Mouse (Mus musculus) forebrain, embryonic 13.5 days (tissue): ENCODE results near the gene Cys1. TPM values are rescaled to one million over a fixed set of nuclear protein-coding genes. Genes with fewer than 3 reads are reported as not detected.

ENCODE experiments used
- ATAC-seq: fragments of 200-750 bp; cut with Nextera tagmentation; 2 replicates; pipeline ENCODE4 v1.8.0; 2017
- H3K27ac ChIP-seq: fragments of 300-500 bp; sonication (generic); 2 replicates; pipeline ENCODE4 v1.5.1; 2015; ENCODE audit warnings: inconsistent platforms, mild to moderate bottlenecking, moderate library complexity
- H3K27me3 ChIP-seq: fragments of 300-500 bp; sonication (generic); 2 replicates; pipeline ENCODE4 v1.6.1; 2015; ENCODE audit warnings: mild to moderate bottlenecking, inconsistent platforms
- H3K36me3 ChIP-seq: fragments of 300-500 bp; sonication (generic); 2 replicates; pipeline ENCODE4 v1.6.1; 2015; ENCODE audit warnings: mild to moderate bottlenecking, inconsistent platforms; ENCODE audit not compliant: poor library complexity, severe bottlenecking
- H3K4me1 ChIP-seq: fragments of 300-500 bp; sonication (generic); 2 replicates; pipeline ENCODE4 v1.6.1; 2015; ENCODE audit warnings: inconsistent platforms
- H3K4me2 ChIP-seq: fragments of 300-500 bp; sonication (generic); 2 replicates; pipeline ENCODE4 v1.6.1; 2015; ENCODE audit warnings: inconsistent platforms, mild to moderate bottlenecking, moderate library complexity
- H3K4me3 ChIP-seq: fragments of 300-500 bp; sonication (generic); 2 replicates; pipeline ENCODE4 v1.5.1; 2015; ENCODE audit warnings: mild to moderate bottlenecking, inconsistent platforms
- H3K9ac ChIP-seq: fragments of 300-500 bp; sonication (generic); 2 replicates; pipeline ENCODE4 v1.6.1; 2015; ENCODE audit warnings: mild to moderate bottlenecking, inconsistent platforms
- H3K9me3 ChIP-seq: fragments of 300-500 bp; sonication (generic); replicated peaks from 2 replicates; pipeline ENCODE4 v1.6.1; 2016; ENCODE audit warnings: inconsistent platforms
- WGBS: fragments of 180-500 bp; shearing (Covaris S2); methylation state at CpG from one replicate; pipeline ENCODE4 v1.1.7; 2015; 5-methylcytosine and 5-hydroxymethylcytosine counted together
- polyA plus RNA-seq: library from polyadenylated mRNA; unstranded; fragments of >200 nt; fragmentation: Nextera tagmentation; extraction: Ambion mirVana; gene quantifications from 2 replicates; pipeline ENCODE4 v1.2.1, GENCODE M21; 2015

Gene Cys1
- polyA plus RNA-seq, 1 experiment from 2014 or later = 0.45 TPM

GRCm38 (mm10) chr12:24634648-24635047 lies 47.0 kb downstream of the Cys1 start:
- Histone ChIP-seq H3K36me3 (no peaks in the 10 kb centered on the region), H3K27me3 (no peaks in the 10 kb centered on the region), H3K4me3 (no peak overlapping the region), H3K27ac (no peak overlapping the region), H3K4me2 (no peak overlapping the region), H3K9me3 (no peaks in the 10 kb centered on the region), H3K9ac (no peak overlapping the region), H3K4me1 (no peaks in the 10 kb centered on the region)
- WGBS = 88% methylated on average over 3 of the region's 3 CpGs
- ATAC-seq = no peak

GRCm38 (mm10) chr12:24634212-24634611 lies 47.4 kb downstream of the Cys1 start:
- H3K4me1 ChIP-seq = no peaks in the 10 kb centered on the region
- no peak overlapping the region for H3K27ac ChIP-seq
- no peak overlapping the region for H3K4me2 ChIP-seq
- WGBS = 88% methylated on average over 4 of the region's 4 CpGs
- H3K9me3 ChIP-seq = no peaks in the 10 kb centered on the region
- H3K36me3 ChIP-seq = no peaks in the 10 kb centered on the region
- no peak for ATAC-seq
- H3K9ac ChIP-seq = no peak overlapping the region
- H3K27me3 ChIP-seq = no peaks in the 10 kb centered on the region
- H3K4me3 ChIP-seq = no peak overlapping the region

GRCm38 (mm10) chr12:24633753-24634191 lies 47.8 kb downstream of the Cys1 start:
- Histone ChIP-seq H3K27me3 (no peaks in the 10 kb centered on the region), H3K4me2 (no peak overlapping the region), H3K9me3 (no peaks in the 10 kb centered on the region), H3K4me1 (no peaks in the 10 kb centered on the region), H3K36me3 (no peaks in the 10 kb centered on the region), H3K9ac (no peak overlapping the region), H3K27ac (no peak overlapping the region), H3K4me3 (no peak overlapping the region)
- WGBS = 81% methylated on average over 1 of the region's 1 CpGs
- no peak for ATAC-seq

- WGBS = 64% methylated on average over 4 of the region's 4 CpGs
- Histone ChIP-seq H3K4me2 (no peak overlapping the region), H3K4me3 (no peak overlapping the region), H3K9me3 (no peaks in the 10 kb centered on the region), H3K27ac (no peak overlapping the region), H3K9ac (no peak overlapping the region), H3K27me3 (no peaks in the 10 kb centered on the region), H3K36me3 (no peaks in the 10 kb centered on the region), H3K4me1 (no peaks in the 10 kb centered on the region)
- no peak for ATAC-seq
Measured at GRCm38 (mm10) chr12:24632404-24632803, 49.2 kb downstream of the Cys1 start.

GRCm38 (mm10) chr12:24630220-24630619 lies 51.4 kb downstream of the Cys1 start:
- H3K4me1 ChIP-seq = no peaks in the 10 kb centered on the region
- ATAC-seq = no peak
- H3K9me3 ChIP-seq = no peaks in the 10 kb centered on the region
- no peak overlapping the region for H3K4me2 ChIP-seq
- H3K27me3 ChIP-seq = no peaks in the 10 kb centered on the region
- H3K27ac ChIP-seq = no peak overlapping the region
- no peak overlapping the region for H3K4me3 ChIP-seq
- WGBS = 91% methylated on average over 1 of the region's 1 CpGs
- H3K9ac ChIP-seq = no peak overlapping the region
- no peaks in the 10 kb centered on the region for H3K36me3 ChIP-seq

GRCm38 (mm10) chr12:24627215-24627614 lies 54.4 kb downstream of the Cys1 start:
- Histone ChIP-seq H3K4me1 (peaks cover 4% of the 10 kb centered on the region; the same call in 1 of the 2 replicates), H3K36me3 (no peaks in the 10 kb centered on the region), H3K27ac (no peak overlapping the region), H3K4me2 (no peak overlapping the region), H3K4me3 (no peak overlapping the region), H3K27me3 (no peaks in the 10 kb centered on the region), H3K9me3 (no peaks in the 10 kb centered on the region), H3K9ac (no peak overlapping the region)
- 63% methylated on average over 3 of the region's 3 CpGs for WGBS
- ATAC-seq = no peak

- H3K27me3 ChIP-seq = no peaks in the 10 kb centered on the region
- H3K36me3 ChIP-seq = no peaks in the 10 kb centered on the region
- no peaks in the 10 kb centered on the region for H3K9me3 ChIP-seq
- no peak overlapping the region for H3K4me3 ChIP-seq
- no peak overlapping the region for H3K9ac ChIP-seq
- no peak for ATAC-seq
- peaks cover 4% of the 10 kb centered on the region; the same call in 1 of the 2 replicates for H3K4me1 ChIP-seq
- WGBS = 91% methylated on average over 5 of the region's 5 CpGs
- no peak overlapping the region for H3K4me2 ChIP-seq
- H3K27ac ChIP-seq = no peak overlapping the region
Measured at GRCm38 (mm10) chr12:24626401-24626800, 55.2 kb downstream of the Cys1 start.

- no peak overlapping the region for H3K4me3 ChIP-seq
- no peak for ATAC-seq
- H3K4me2 ChIP-seq = no peak overlapping the region
- H3K9ac ChIP-seq = no peak overlapping the region
- H3K9me3 ChIP-seq = no peaks in the 10 kb centered on the region
- H3K36me3 ChIP-seq = no peaks in the 10 kb centered on the region
- peaks cover 4% of the 10 kb centered on the region; the same call in 1 of the 2 replicates for H3K4me1 ChIP-seq
- WGBS = 78% methylated on average over 12 of the region's 12 CpGs
- no peaks in the 10 kb centered on the region for H3K27me3 ChIP-seq
- no peak overlapping the region for H3K27ac ChIP-seq
Measured at GRCm38 (mm10) chr12:24623486-24624251, 57.9 kb downstream of the Cys1 start.

GRCm38 (mm10) chr12:24619436-24619835 lies 62.2 kb downstream of the Cys1 start:
- Histone ChIP-seq H3K27me3 (no peaks in the 10 kb centered on the region), H3K4me1 (peaks cover 4% of the 10 kb centered on the region; the same call in 1 of the 2 replicates), H3K4me3 (no peak overlapping the region), H3K9ac (no peak overlapping the region), H3K4me2 (no peak overlapping the region), H3K36me3 (no peaks in the 10 kb centered on the region), H3K9me3 (no peaks in the 10 kb centered on the region), H3K27ac (no peak overlapping the region)
- ATAC-seq = no peak
- WGBS = 90% methylated on average over 4 of the region's 4 CpGs

Other genes with a start within 250 kb of the Cys1 start
- 33.4 and 38.6 TPM in 2 replicates for gene Taf1b, start 183.5 kb downstream of the Cys1 start, polyA plus RNA-seq
- gene Grhl1, start 109.5 kb downstream of the Cys1 start, polyA plus RNA-seq = 0.54 and 0.84 TPM in 2 replicates
- 11.2 and 13.1 TPM in 2 replicates for gene Klf11, start 30.5 kb downstream of the Cys1 start, polyA plus RNA-seq
- gene Rrm2, start 26.4 kb upstream of the Cys1 start, polyA plus RNA-seq = 405 and 421 TPM in 2 replicates
- gene Mboat2, start 149.1 kb upstream of the Cys1 start, polyA plus RNA-seq = 61.0 and 66.5 TPM in 2 replicates